Mouse (Mus musculus): Measurements from ENCODE around the gene Spaar. TPM values are rescaled to one million over a fixed set of nuclear protein-coding genes. Genes with fewer than 3 reads are reported as not detected.

Gene Spaar
- polyA plus RNA-seq, 1 experiment from 2014 or later, result 0.31 TPM

DNA sequence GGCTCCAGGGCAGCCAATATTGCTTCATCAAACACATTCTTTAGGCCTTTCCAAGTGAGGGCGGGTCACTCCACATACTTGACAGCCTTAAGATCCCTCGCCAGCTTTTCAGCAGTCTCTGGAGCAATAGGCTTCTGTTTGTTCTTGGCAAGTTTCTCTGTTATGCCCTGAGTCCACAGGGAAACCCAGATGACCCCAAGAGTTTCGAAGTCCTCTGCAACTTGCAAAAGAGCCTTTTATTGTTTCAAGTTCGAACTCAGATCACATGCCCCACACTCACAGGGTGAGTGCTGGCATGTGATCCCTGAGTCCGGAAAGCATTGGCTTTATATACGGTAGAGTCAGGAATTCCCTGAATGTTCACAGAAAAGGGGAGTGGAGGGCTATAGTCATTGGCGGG is 69.1 kb downstream of the Spaar start:
- peaks cover 2% of the 10 kb centered on the region; the same call in 1 of the 2 replicates for H3K9me3 ChIP-seq (replicated peaks)
- H3K9ac ChIP-seq, result no peak overlapping the region
- no peak overlapping the region for H3K4me3 ChIP-seq
- no peak overlapping the region for H3K4me2 ChIP-seq
- no peaks in the 10 kb centered on the region for H3K27me3 ChIP-seq
- WGBS, result 65% methylated on average over 7 of the region's 7 CpGs
- H3K27ac ChIP-seq, result no peak overlapping the region
- ATAC-seq (replicated peaks; ENCODE audit: insufficient number of reproducible peaks, insufficient read depth, low FRiP score, low read depth), result no peak
- no peaks in the 10 kb centered on the region for H3K4me1 ChIP-seq (replicated peaks)
- no peaks in the 10 kb centered on the region for H3K36me3 ChIP-seq

Other genes starting within 250 kb of the Spaar start
- gene Sit1, start 246.3 kb upstream of the Spaar start, polyA plus RNA-seq (2015; fragmentation: Nextera tagmentation; extraction: Ambion mirVana), result 0.10 and 1.4 TPM in 2 replicates
- 71.4 and 74.5 TPM in 2 replicates for gene Ccdc107, start 237.1 kb upstream of the Spaar start, polyA plus RNA-seq (2015; fragmentation: Nextera tagmentation; extraction: Ambion mirVana)
- gene Arhgef39, start 230.3 kb upstream of the Spaar start, polyA plus RNA-seq (2015; fragmentation: Nextera tagmentation; extraction: Ambion mirVana), result 34.4 and 35.9 TPM in 2 replicates
- gene Car9, start 223.1 kb upstream of the Spaar start, polyA plus RNA-seq (2015; fragmentation: Nextera tagmentation; extraction: Ambion mirVana), result 2.3 and 2.4 TPM in 2 replicates
- gene Tpm2, start 206.3 kb upstream of the Spaar start, polyA plus RNA-seq (2015; fragmentation: Nextera tagmentation; extraction: Ambion mirVana), result 159 and 177 TPM in 2 replicates
- 53.1 and 61.3 TPM in 2 replicates for gene Creb3, start 167.7 kb upstream of the Spaar start, polyA plus RNA-seq (2015; fragmentation: Nextera tagmentation; extraction: Ambion mirVana)
- 76.3 and 77.6 TPM in 2 replicates for gene Tln1, start 167.3 kb upstream of the Spaar start, polyA plus RNA-seq (2015; fragmentation: Nextera tagmentation; extraction: Ambion mirVana)
- gene Rgp1, start 151.3 kb upstream of the Spaar start, polyA plus RNA-seq (2015; fragmentation: Nextera tagmentation; extraction: Ambion mirVana), result 14.6 and 22.0 TPM in 2 replicates
- gene Gba2, start 151.2 kb upstream of the Spaar start, polyA plus RNA-seq (2015; fragmentation: Nextera tagmentation; extraction: Ambion mirVana), result 17.5 and 22.2 TPM in 2 replicates
- gene Msmp, start 145.5 kb upstream of the Spaar start, polyA plus RNA-seq (2015; fragmentation: Nextera tagmentation; extraction: Ambion mirVana), result 0.20 and 1.5 TPM in 2 replicates
- 6.7 and 10.8 TPM in 2 replicates for gene Npr2, start 98.1 kb upstream of the Spaar start, polyA plus RNA-seq (2015; fragmentation: Nextera tagmentation; extraction: Ambion mirVana)
- gene Spag8, start 76.4 kb upstream of the Spaar start, polyA plus RNA-seq (2015; fragmentation: Nextera tagmentation; extraction: Ambion mirVana), result 0.30 and 0.77 TPM in 2 replicates
- 150 and 188 TPM in 2 replicates for gene Hint2, start 73.6 kb upstream of the Spaar start, polyA plus RNA-seq (2015; fragmentation: Nextera tagmentation; extraction: Ambion mirVana)
- 3.8 and 4.6 TPM in 2 replicates for gene Tmem8b, start 61.1 kb upstream of the Spaar start, polyA plus RNA-seq (2015; fragmentation: Nextera tagmentation; extraction: Ambion mirVana)
- gene Fam221b, start 60.9 kb upstream of the Spaar start, polyA plus RNA-seq (2015; fragmentation: Nextera tagmentation; extraction: Ambion mirVana), result 1.6 and 4.0 TPM in 2 replicates
- not detected in 2 replicates for gene Olfr70, start 29.2 kb upstream of the Spaar start, polyA plus RNA-seq (2015; fragmentation: Nextera tagmentation; extraction: Ambion mirVana)
- not detected in 2 replicates for gene Olfr71, start 19.8 kb upstream of the Spaar start, polyA plus RNA-seq (2015; fragmentation: Nextera tagmentation; extraction: Ambion mirVana)
- gene Hrct1, start 2.8 kb upstream of the Spaar start, polyA plus RNA-seq (2015; fragmentation: Nextera tagmentation; extraction: Ambion mirVana), result 1.1 and 1.5 TPM in 2 replicates
- not detected in 2 replicates for gene Olfr159, start 41.0 kb downstream of the Spaar start, polyA plus RNA-seq (2015; fragmentation: Nextera tagmentation; extraction: Ambion mirVana)
- not detected in 2 replicates for gene Olfr156, start 93.9 kb downstream of the Spaar start, polyA plus RNA-seq (2015; fragmentation: Nextera tagmentation; extraction: Ambion mirVana)
- gene Olfr157, start 110.2 kb downstream of the Spaar start, polyA plus RNA-seq (2015; fragmentation: Nextera tagmentation; extraction: Ambion mirVana), result not detected in 2 replicates
- gene Olfr155, start 121.5 kb downstream of the Spaar start, polyA plus RNA-seq (2015; fragmentation: Nextera tagmentation; extraction: Ambion mirVana), result not detected in 2 replicates
- gene Reck, start 145.5 kb downstream of the Spaar start, polyA plus RNA-seq (2015; fragmentation: Nextera tagmentation; extraction: Ambion mirVana), result 8.1 and 12.3 TPM in 2 replicates
- gene Glipr2, start 227.4 kb downstream of the Spaar start, polyA plus RNA-seq (2015; fragmentation: Nextera tagmentation; extraction: Ambion mirVana), result 44.3 and 53.2 TPM in 2 replicates